Mouse (Mus musculus) heart, postnatal 0 days (tissue): ENCODE measurements around the gene Ntm. TPM values are rescaled to one million over a fixed set of nuclear protein-coding genes. Genes with fewer than 3 reads are reported as not detected.

Source experiments
- ATAC-seq: fragments of 200-750 bp; cut with Nextera tagmentation; 2 replicates; pipeline ENCODE4 v1.8.0; 2017; ENCODE audit warnings: low read depth, moderate number of reproducible peaks, moderate library complexity; ENCODE audit not compliant: insufficient read depth
- DNase-seq: peaks from one replicate; pipeline ENCODE4 v3.0.0-alpha.2; 2016; ENCODE audit warnings: low spot score
- H3K27ac ChIP-seq: fragments of 300-500 bp; sonication (generic); 2 replicates; pipeline ENCODE4 v1.5.1; 2014; ENCODE audit warnings: low read depth, mild to moderate bottlenecking
- H3K27me3 ChIP-seq: fragments of 300-500 bp; sonication (generic); 2 replicates; pipeline ENCODE4 v1.6.1; 2014; ENCODE audit warnings: low read length, mixed read lengths; ENCODE audit not compliant: control insufficient read depth, insufficient read depth
- H3K36me3 ChIP-seq: fragments of 300-500 bp; sonication (generic); replicated peaks from 2 replicates; pipeline ENCODE4 v1.6.1; 2014; ENCODE audit warnings: low read length, mixed read lengths; ENCODE audit not compliant: control insufficient read depth, insufficient read depth
- H3K4me1 ChIP-seq: fragments of 300-500 bp; sonication (generic); 2 replicates; pipeline ENCODE4 v1.6.1; 2014; ENCODE audit warnings: antibody characterized with exemption; ENCODE audit not compliant: control insufficient read depth, insufficient read depth
- H3K4me2 ChIP-seq: fragments of 300-500 bp; sonication (generic); 2 replicates; pipeline ENCODE4 v1.6.1; 2014; ENCODE audit warnings: low read depth, mild to moderate bottlenecking, low read length, moderate library complexity
- H3K4me3 ChIP-seq: fragments of 300-500 bp; sonication (generic); 2 replicates; pipeline ENCODE4 v1.5.1; 2014; ENCODE audit warnings: low read depth, low read length
- H3K9ac ChIP-seq: fragments of 300-500 bp; sonication (generic); replicated peaks from 2 replicates; pipeline ENCODE4 v1.6.1; 2014; ENCODE audit warnings: low read depth, low read length, mixed read lengths
- H3K9me3 ChIP-seq: fragments of 300-500 bp; sonication (generic); replicated peaks from 2 replicates; pipeline ENCODE4 v1.6.1; 2016; ENCODE audit warnings: low read length; ENCODE audit not compliant: control insufficient read depth
- CTCF ChIP-seq: IDR thresholded peaks from 2 replicates; pipeline ENCODE4 v1.5.1; 2016; ENCODE audit warnings: antibody characterized with exemption, control low read depth, low read depth
- EP300 ChIP-seq: IDR thresholded peaks from 2 replicates; pipeline ENCODE4 v1.6.1; 2016; ENCODE audit warnings: antibody characterized with exemption, low read depth
- WGBS: fragments of 180-500 bp; shearing (Covaris S2); extraction: QIAGEN DNeasy Blood & Tissue Kit; methylation state at CpG from one replicate; pipeline ENCODE4 v1.1.7; 2014; 5-methylcytosine and 5-hydroxymethylcytosine counted together
- polyA plus RNA-seq: library from polyadenylated mRNA; unstranded; fragments of >200 nt; fragmentation: Nextera tagmentation; extraction: Ambion mirVana; gene quantifications from 2 replicates; pipeline ENCODE4 v1.2.1, GENCODE M21; 2015
- total RNA-seq: library from RNA; depleted of rRNA; stranded (reverse); fragments of >200 nt; gene quantifications from 2 replicates; pipeline ENCODE4 v1.2.3, GENCODE M21; 2014; ENCODE audit warnings: low replicate concordance

Ntm gene
- total and polyA plus RNA-seq, 2 experiments from 2014 or later = 7.1 to 8.8 TPM

DNA sequence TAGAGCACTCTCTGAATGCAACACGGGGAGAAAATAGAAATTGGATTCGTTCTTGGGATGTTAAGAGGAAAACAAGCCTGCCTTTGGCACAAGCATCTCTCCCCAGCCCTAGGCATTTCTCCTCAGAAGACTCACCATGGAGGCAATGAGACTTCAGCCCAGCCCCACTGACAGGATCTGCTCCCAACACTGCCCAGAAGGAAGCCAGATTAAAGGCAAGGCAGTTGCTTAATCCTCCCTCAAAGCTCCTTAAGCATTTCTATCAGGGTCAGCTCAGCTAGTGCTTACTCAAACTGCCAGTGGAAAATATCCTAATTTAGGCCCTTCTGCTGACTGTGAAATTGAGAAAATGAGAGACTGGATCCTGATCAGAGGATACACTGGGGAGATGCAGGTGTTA, 443.8 kb downstream of the Ntm start:
- Histone ChIP-seq H3K4me1 (no peaks in the 10 kb centered on the region), H3K36me3 (no peaks in the 10 kb centered on the region), H3K4me3 (no peak overlapping the region), H3K27me3 (no peaks in the 10 kb centered on the region), H3K9me3 (no peaks in the 10 kb centered on the region), H3K9ac (no peak overlapping the region), H3K4me2 (no peak overlapping the region), H3K27ac (no peak overlapping the region)
- 67% methylated on average over 2 of the region's 2 CpGs for WGBS
- DNase-seq (no peak), ATAC-seq (no peak)
- no peak for TF ChIP-seq EP300
- TF ChIP-seq CTCF = no peak

DNA sequence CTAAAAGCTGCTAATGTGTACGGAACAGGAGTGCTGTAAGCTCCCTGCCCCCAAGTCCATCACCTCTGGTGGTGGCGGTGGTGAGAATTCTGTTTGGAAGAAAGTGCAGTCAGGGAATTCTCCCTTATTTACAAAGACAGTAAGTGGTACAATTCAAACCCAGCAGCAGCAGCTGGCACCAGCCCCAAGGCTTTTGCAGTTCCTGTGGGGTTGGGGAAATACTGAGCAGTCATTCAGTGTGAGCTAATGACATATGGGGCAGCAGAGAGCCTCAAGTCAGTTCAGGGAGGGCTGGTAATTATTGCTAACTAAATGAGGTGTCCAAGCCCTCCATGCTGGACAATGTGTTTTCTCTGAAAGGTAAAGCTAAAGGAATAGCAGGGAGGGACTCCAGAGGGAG, 446.3 kb downstream of the Ntm start:
- Histone ChIP-seq H3K4me2 (no peak overlapping the region), H3K27me3 (no peaks in the 10 kb centered on the region), H3K36me3 (no peaks in the 10 kb centered on the region), H3K4me1 (no peaks in the 10 kb centered on the region), H3K9me3 (no peaks in the 10 kb centered on the region), H3K4me3 (no peak overlapping the region), H3K27ac (no peak overlapping the region), H3K9ac (no peak overlapping the region)
- ATAC-seq (no peak), DNase-seq (no peak)
- 73% methylated on average over 2 of the region's 2 CpGs for WGBS
- no peak for TF ChIP-seq CTCF
- TF ChIP-seq EP300 = no peak

DNA sequence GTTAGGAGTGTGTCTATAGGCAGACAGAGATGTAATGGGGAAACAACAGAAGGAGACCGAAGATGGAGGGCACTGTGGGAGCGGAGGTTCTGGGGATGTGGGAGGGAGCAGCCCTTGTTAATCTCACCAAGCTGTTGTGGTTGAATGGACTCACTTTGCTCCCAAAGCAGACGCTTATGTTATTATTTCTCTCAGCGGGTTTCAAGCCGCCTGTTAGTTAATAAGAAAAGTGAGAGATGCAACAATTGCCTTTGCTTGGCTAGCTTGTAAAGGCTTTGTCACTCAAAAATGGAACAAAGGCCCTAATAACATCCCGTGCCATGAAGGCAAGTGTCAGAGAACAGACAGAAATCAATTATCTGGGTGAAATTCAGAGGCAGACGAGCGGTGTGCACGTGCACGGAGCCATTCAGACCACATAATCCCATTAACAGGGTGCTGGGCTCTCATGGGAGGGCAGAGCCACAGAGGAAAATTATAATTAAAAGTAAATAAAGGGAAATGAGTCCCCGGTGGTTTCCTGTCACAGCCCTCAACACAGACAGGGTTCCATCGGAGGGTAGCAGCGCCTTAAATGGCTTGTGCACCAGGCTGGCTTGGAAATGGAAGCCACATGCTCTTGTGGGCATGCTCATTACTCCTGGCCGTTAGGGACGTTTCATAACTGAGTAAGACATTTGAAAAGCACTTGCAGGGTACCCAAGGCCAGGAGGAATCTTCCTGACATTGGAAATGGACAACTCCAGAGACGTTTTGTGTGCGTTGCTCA, 448.2 kb downstream of the Ntm start:
- no peak overlapping the region for H3K4me3 ChIP-seq
- ATAC-seq (no peak), DNase-seq (no peak)
- WGBS = 83% methylated on average over 17 of the region's 17 CpGs
- H3K36me3 ChIP-seq = no peaks in the 10 kb centered on the region
- H3K4me1 ChIP-seq = no peaks in the 10 kb centered on the region
- TF ChIP-seq CTCF (no peak), EP300 (no peak)
- no peak overlapping the region for H3K4me2 ChIP-seq
- no peak overlapping the region for H3K27ac ChIP-seq
- no peaks in the 10 kb centered on the region for H3K27me3 ChIP-seq
- H3K9ac ChIP-seq = no peak overlapping the region
- H3K9me3 ChIP-seq = no peaks in the 10 kb centered on the region

DNA sequence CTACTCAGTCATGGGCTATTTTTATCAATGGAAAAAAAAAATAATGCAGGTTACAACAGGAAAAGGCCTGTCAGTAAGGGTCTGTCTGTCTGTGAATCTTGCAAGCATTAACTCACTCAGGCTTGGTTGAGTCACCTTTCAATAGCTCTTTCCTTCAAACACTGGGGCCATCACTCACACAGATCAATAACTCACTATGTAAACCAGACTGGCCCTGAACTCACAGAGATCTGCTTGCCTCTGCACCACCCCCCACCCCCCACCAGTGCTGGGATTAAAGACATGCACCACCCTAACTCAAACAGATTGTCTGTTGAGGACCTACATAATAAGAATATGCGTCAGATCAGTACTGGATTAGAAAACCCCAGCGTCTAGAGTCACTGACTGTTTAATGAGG, 466.9 kb downstream of the Ntm start:
- no peak overlapping the region for H3K9ac ChIP-seq

DNA sequence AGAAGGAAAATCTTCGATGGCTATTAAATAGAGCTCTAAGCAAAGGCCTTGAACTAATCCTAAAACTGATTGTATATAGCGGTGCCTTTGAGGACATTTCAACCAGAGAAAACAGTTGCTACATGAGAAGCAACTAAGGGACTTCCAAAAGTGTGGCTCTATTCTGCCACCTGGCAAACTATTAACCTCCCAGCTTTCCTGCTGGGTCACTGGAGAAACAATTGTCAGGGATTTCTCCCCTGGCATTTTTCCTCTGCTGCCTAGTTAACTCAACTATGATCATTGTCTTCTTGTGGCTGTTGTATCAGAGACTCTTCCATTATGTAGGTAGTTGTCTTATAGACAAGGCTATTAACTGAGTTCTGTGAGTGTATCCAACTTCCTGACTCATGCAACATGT, 480.7 kb downstream of the Ntm start:
- ATAC-seq = no peak
- 85% methylated on average over 2 of the region's 2 CpGs for WGBS
- Histone ChIP-seq H3K4me2 (no peak overlapping the region), H3K4me1 (no peaks in the 10 kb centered on the region), H3K4me3 (no peak overlapping the region), H3K9me3 (no peaks in the 10 kb centered on the region), H3K36me3 (no peaks in the 10 kb centered on the region), H3K27me3 (no peaks in the 10 kb centered on the region), H3K9ac (no peak overlapping the region), H3K27ac (no peak overlapping the region)
- no peak for TF ChIP-seq CTCF
- TF ChIP-seq EP300 = no peak
- no peak for DNase-seq

More for the DNA sequence above, 466.9 kb downstream of the Ntm start:
- DNase-seq (no peak), ATAC-seq (no peak)
- no peak overlapping the region for H3K4me2 ChIP-seq
- no peaks in the 10 kb centered on the region for H3K27me3 ChIP-seq
- H3K27ac ChIP-seq = no peak overlapping the region
- H3K9me3 ChIP-seq = no peaks in the 10 kb centered on the region
- TF ChIP-seq CTCF (no peak), EP300 (no peak)
- no peak overlapping the region for H3K4me3 ChIP-seq
- no peaks in the 10 kb centered on the region for H3K4me1 ChIP-seq
- no peaks in the 10 kb centered on the region for H3K36me3 ChIP-seq
- 45% methylated on average over 2 of the region's 2 CpGs for WGBS

DNA sequence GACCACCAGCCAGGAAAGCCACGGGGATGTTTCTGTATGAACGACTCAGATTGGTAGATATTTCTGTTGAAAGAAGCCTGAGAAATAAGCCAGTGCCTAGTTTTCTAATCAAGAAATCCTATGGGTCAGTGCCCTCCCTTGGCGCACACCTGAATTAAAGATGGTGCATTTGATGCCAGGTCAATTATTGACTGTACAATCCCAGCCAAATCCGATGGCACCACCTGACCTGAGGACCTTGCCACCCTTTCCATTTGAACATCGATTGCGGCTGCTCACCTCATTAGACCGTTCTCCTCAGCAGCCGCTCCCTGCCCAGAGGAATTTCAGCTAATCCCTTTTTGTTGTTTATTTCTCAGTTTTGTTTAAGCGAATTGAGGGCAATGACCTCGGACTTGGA, 483.9 kb downstream of the Ntm start:
- Histone ChIP-seq H3K36me3 (no peaks in the 10 kb centered on the region), H3K4me3 (no peak overlapping the region), H3K27me3 (no peaks in the 10 kb centered on the region), H3K9me3 (no peaks in the 10 kb centered on the region), H3K27ac (no peak overlapping the region), H3K9ac (no peak overlapping the region), H3K4me1 (no peaks in the 10 kb centered on the region), H3K4me2 (no peak overlapping the region)
- TF ChIP-seq EP300 (no peak), CTCF (no peak)
- ATAC-seq (no peak), DNase-seq (no peak)
- 74% methylated on average over 10 of the region's 10 CpGs for WGBS
